Mouse (Mus musculus): ENCODE data around the gene Kifc5b. TPM values are rescaled to one million over a fixed set of nuclear protein-coding genes. Genes with fewer than 3 reads are reported as not detected.

Kifc5b gene
- polyA plus RNA-seq, 1 experiment from 2014 or later: 0.69 TPM

DNA sequence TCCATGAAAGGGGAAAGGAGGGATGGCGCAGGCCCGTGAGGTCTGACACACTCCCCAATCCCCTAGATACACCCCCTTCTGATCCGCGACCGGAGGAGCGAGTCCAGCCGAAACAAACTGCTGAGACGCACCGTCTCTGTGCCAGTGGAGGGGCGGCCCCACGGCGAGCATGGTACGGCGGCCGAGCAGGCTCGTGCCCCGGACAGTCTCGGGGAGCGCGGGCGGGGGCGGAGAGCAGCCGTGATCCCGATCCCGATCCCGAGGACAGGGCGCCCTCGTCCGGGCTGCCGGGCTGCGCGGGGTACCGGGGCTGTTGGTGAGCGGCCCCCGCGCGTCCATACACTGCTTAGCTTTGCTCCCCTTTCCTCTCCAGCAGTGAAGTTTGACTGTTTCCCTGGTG lies 29.7 kb downstream of the Kifc5b start:
- H3K27ac ChIP-seq: no peak overlapping the region
- peak overlapping the region; percentile 25; the same call in 1 of the 2 replicates for H3K4me3 ChIP-seq (ENCODE audit: inconsistent target)
- 2% methylated on average over 35 of the region's 37 CpGs for WGBS (ENCODE audit: missing documents)
- H3K79me2 ChIP-seq (ENCODE audit: inconsistent target): no peaks in the 10 kb centered on the region
- no peaks in the 10 kb centered on the region for H3K36me3 ChIP-seq (ENCODE audit: inconsistent target)

DNA sequence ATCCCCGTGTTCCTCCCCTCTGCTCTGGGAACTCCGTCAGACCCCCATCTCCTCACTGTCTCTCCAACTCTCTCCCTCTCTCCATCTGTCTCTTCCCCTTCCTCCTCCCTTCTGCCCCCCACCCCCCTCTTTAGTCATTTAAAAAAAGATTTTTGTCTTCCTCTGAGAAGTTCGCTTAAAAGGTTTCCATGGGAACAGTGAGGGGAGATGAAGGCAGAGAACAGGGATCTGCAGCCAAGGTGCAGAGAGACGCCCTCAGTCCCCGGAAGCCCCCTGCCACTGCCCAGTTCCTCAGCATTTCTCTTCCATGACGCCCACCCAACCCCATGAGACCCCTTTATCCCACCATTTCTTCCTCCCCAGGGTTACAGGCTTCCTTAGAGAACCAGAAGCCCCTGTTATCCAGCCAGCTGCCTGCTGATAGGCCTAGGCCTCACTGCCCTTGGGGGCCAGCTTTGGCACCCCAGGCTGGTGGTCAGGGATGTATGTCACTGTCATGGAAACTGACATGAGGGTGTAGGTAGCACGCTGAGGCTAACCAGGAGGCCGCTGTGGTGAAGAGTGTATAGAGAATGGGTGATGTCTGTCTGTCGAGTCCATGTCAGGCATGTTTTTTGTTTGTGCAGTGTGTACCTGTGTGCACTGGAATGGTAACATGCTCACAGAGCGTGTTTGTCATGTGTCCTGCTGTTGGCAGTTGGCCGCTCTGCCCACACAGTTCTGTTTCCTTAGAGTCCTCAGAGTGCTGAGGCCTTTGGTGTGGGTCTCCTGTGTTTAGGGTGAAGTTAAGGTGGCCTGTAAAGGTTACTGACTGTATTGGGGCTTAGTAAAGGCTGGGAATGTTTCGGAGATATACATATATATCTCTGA lies 30.6 kb downstream of the Kifc5b start:
- H3K4me3 ChIP-seq (ENCODE audit: inconsistent target): no peak overlapping the region
- H3K36me3 ChIP-seq (ENCODE audit: inconsistent target): no peaks in the 10 kb centered on the region
- H3K79me2 ChIP-seq (ENCODE audit: inconsistent target): no peaks in the 10 kb centered on the region
- H3K27ac ChIP-seq: no peak overlapping the region
- WGBS (ENCODE audit: missing documents): 92% methylated on average over 11 of the region's 12 CpGs

DNA sequence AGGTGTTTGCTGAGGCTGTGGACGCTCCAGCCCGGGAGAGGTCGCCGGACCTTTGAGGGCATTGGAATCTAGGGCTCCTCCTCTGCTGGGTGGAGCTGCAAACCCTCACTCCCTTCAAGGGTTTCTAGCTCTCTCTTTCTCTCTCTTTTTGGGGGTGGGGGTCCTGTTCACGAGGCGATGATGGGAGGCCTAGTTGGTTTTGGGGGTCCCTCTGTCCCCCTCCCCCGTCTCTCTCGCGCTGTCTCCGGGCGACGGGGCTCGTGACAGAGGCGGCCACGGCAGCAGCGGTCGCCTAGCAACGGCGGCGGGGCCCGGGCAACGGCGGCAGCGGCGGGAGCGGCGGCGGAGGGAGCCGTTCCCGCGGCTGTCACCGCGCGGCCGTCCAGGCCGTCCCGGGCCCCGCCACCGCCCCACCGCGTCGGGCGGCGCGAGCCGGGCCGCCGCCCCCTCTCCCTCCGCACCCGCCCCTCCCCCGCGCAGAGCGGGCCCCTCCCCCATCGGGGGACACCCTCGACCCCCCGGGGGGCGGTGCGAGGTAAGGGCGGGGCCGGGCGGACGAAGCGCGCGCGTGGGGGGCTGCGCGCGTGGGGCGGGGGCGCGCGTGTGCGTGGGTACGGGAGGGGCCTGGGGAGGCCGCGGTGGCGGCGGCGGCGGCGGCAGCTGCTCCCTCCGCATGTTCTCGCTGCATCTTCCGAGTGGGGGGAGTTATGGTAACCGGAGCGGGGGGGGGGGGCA lies 31.6 kb downstream of the Kifc5b start:
- Histone ChIP-seq H3K36me3 (ENCODE audit: inconsistent target) (no peaks in the 10 kb centered on the region), H3K27ac (no peak overlapping the region), H3K79me2 (ENCODE audit: inconsistent target) (no peaks in the 10 kb centered on the region), H3K4me3 (ENCODE audit: inconsistent target) (peak overlapping the region; percentile 21)
- WGBS (ENCODE audit: missing documents): under 1% methylated on average over 40 of the region's 87 CpGs

DNA sequence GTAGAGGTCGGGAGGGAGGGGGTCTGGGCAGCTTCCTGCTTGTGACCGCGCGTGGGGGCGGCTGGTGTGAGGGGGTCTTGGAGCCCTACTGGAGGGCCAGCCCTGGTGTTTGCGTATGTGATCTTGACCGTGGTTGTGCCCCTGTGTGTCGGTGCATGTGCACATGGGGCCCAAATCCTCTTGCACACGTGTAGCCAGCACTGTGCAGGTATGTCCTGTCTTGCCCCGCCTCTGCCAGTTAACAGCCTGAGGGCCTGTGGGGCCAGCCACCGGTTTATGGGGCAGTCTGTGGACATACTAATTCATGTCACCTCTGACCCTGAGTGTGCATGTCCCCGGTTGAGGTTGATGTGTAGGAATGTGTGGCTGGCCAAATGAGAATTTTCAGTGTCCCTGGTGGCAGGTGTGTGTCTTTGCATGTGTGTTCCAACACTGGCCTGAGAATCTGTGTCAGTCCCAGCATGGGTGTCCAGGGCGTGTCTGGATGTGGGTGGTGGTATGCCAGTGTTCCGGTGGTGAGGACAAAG lies 32.2 kb downstream of the Kifc5b start:
- no peak overlapping the region for H3K27ac ChIP-seq
- no peaks in the 10 kb centered on the region for H3K36me3 ChIP-seq (ENCODE audit: inconsistent target)
- H3K79me2 ChIP-seq (ENCODE audit: inconsistent target): no peaks in the 10 kb centered on the region
- 27% methylated on average over 14 of the region's 14 CpGs for WGBS (ENCODE audit: missing documents)
- H3K4me3 ChIP-seq (ENCODE audit: inconsistent target): no peak overlapping the region

DNA sequence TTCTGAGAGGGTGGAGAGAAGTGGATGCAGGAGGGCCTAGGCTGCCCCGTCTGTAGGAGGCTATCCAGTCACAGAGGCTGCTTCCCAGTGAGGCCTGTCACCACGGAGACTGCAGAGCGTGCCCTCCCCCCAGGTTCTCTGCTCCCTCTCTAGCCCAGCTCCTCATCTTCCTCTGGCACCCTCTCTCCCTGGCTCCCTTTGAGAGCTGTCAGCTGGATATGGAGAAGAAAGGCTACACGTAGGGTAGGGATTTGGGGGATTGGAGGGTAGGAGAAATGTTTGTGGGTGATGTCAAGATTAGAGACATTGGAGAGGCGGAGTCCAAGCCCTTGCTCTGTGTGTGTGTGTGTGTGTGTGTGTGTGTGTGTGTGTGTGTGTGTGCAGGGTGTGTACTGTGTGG lies 33.0 kb downstream of the Kifc5b start:
- no peaks in the 10 kb centered on the region for H3K36me3 ChIP-seq (ENCODE audit: inconsistent target)
- H3K27ac ChIP-seq: no peak overlapping the region
- H3K4me3 ChIP-seq (ENCODE audit: inconsistent target): no peak overlapping the region
- H3K79me2 ChIP-seq (ENCODE audit: inconsistent target): no peaks in the 10 kb centered on the region
- 82% methylated on average over 5 of the region's 5 CpGs for WGBS (ENCODE audit: missing documents)

DNA sequence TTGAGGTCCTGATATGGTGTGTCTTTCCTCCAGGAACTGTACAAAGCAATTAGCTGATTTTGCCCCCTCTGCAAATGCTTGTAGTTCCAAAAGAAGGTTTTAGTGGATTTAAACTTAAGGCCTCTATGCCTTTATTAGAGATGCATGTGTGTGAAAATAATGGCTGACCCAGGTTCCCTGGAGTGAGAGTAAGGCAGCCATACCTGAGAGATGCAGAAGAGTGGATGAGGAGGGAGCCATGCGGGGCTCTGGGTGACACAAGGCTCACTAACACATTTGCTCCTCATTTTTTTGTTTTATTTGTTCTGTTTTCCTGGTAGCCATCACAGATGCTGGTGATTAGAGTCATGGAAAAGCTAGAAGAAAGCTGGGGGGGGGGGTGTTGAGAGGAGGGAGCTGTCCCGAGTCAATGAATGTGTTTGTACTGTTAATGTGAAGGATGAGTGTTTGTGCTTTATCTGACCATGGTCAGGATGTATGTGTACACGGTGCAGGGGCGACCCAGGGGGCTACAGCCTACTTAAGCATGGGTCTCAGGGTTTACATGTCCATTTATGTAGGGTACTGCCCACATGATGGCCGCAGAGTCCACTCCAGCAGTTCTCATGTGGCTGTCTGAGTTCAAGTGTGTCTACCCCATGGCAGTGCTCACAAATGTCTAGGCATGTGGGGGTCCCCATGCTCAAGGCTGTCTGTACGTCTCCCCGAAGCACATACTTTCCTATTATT lies 33.8 kb downstream of the Kifc5b start:
- no peak overlapping the region for H3K27ac ChIP-seq
- 65% methylated on average over 7 of the region's 7 CpGs for WGBS (ENCODE audit: missing documents)
- H3K4me3 ChIP-seq (ENCODE audit: inconsistent target): no peak overlapping the region
- no peaks in the 10 kb centered on the region for H3K79me2 ChIP-seq (ENCODE audit: inconsistent target)
- no peaks in the 10 kb centered on the region for H3K36me3 ChIP-seq (ENCODE audit: inconsistent target)

DNA sequence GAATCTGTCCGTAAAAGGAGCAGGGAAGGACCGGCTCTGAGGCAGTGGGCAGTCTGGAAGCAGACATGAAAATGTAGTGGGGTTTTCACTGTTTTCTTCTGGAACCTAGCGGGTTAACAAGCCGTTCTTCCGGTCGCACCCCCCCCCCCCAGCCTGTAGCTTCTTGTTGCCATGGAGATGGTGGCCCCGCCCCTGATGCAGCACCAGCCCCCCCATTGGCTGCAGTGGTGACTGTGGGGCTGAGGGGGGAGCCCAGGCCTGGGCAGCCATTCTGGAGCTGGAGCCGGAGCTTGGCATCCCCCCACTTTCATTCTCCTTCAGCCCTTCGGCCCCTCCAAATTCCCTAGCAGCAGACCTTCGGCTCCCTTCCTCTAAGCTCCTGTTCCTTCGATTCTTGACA lies 34.5 kb downstream of the Kifc5b start:
- no peaks in the 10 kb centered on the region for H3K36me3 ChIP-seq (ENCODE audit: inconsistent target)
- H3K4me3 ChIP-seq (ENCODE audit: inconsistent target): no peak overlapping the region
- no peak overlapping the region for H3K27ac ChIP-seq
- no peaks in the 10 kb centered on the region for H3K79me2 ChIP-seq (ENCODE audit: inconsistent target)
- 6% methylated on average over 10 of the region's 11 CpGs for WGBS (ENCODE audit: missing documents)

DNA sequence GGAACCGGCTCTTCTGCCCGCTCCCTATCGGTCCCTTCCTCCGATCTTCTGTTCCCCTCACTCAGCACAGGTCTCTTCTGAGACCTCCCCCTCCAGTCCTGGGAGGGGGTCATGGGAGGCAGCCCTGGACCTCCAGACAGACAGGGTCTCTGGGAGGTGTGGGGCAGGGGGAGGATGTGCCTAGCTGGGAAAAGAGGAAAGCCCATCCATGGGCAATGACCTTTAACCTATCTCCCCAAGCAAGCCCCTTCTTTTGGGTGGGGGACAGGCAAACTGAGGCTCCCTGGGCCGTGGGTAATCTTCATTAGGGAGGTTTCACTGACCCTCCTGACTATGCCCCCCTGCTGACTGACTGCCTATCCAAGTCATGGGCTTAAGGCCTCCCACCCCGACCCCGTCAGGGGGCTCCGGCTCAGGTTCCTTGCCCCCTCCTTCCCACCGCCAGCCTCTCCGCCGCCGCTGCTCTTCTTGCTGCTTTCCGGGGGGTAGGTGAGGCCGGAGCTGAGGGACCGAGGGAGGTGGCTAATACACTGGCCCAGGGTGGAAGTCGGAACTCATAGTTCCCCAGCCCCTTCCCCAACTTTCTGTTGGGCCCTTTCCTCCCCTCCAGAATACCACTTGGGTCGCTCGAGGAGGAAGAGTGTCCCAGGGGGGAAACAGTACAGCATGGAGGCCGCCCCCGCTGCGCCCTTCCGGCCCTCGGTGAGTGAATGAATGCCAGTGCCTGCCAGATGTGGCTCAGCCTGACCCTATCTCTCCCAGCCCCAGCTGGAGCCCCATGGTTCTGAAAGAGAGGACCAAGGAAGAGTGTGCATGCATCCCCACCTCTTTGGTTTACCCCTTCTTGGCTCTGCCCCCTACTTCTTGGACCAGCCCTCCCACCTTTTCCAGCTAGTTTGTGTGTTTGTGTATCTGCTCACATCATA lies 35.3 kb downstream of the Kifc5b start:
- Histone ChIP-seq H3K79me2 (ENCODE audit: inconsistent target) (no peaks in the 10 kb centered on the region), H3K4me3 (ENCODE audit: inconsistent target) (no peak overlapping the region)
- 30% methylated on average over 23 of the region's 23 CpGs for WGBS (ENCODE audit: missing documents)

DNA sequence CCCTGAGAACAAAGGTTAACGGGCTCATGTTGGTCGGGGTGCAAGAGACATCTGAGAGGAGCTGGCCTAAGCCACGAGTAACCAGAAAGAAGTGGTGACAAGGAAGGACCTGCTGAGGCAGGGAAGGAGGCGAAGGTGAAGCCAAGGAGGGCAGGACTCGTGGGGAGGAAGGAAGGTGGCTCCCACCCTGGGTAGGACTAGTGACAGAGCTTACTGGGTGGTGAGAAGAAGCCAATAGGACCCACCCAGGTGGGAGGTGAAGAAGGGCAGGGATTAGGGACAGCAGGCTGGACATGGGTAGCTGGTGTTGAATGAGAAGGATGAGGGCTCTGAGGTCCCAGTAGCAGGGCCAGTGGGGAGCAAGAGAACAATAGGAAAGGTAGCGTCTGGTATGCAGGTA lies 36.3 kb downstream of the Kifc5b start:
- WGBS (ENCODE audit: missing documents): 80% methylated on average over 6 of the region's 6 CpGs

More for the DNA sequence above, 35.3 kb downstream of the Kifc5b start:
- no peaks in the 10 kb centered on the region for H3K36me3 ChIP-seq (ENCODE audit: inconsistent target)
- no peak overlapping the region for H3K27ac ChIP-seq

DNA sequence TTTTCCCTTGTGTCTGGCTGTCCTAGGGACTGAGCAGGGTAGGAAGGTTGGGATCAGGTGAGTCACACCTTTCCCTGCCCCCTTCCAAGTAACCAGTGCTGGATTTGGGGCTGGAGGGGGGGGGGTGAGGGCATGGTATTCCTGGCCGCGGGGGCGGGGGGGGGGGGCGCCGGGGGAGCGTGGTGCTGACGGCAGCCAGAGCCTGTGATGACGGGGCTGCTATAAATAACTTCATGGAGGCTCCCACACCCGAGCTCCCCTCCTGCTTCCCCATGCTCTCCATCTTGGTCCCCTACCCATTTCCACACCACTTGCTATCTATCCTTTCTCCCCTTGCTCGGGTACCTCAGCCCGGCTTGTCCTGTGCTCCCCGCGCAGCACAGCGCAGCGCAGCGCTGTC lies 36.8 kb downstream of the Kifc5b start:
- WGBS (ENCODE audit: missing documents): 84% methylated on average over 8 of the region's 16 CpGs
- no peak overlapping the region for H3K27ac ChIP-seq
- no peak overlapping the region for H3K4me3 ChIP-seq (ENCODE audit: inconsistent target)
- H3K79me2 ChIP-seq (ENCODE audit: inconsistent target): no peaks in the 10 kb centered on the region
- H3K36me3 ChIP-seq (ENCODE audit: inconsistent target): no peaks in the 10 kb centered on the region

More for the DNA sequence above, 36.3 kb downstream of the Kifc5b start:
- no peaks in the 10 kb centered on the region for H3K36me3 ChIP-seq (ENCODE audit: inconsistent target)
- H3K79me2 ChIP-seq (ENCODE audit: inconsistent target): no peaks in the 10 kb centered on the region
- H3K27ac ChIP-seq: no peak overlapping the region
- no peak overlapping the region for H3K4me3 ChIP-seq (ENCODE audit: inconsistent target)

DNA sequence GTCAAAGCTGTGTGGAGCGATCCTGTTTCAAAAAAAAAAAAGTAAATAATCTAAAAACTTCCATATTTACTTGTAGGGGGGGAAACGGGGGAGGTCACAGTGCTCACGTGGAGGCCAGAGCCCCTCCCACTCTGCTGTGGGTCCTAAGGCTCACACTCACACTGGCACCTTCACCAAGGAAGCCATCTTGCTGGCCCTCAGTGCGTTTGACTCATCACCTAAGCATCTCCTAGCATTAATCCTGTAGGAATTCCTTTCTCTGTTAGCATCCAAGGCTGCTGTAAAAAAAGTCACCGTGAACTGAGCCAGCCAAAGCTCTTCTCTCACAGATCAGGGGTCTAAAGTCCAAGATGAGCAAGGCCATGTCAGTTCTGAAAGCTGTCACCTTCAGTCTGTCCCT lies 39.4 kb downstream of the Kifc5b start:
- WGBS (ENCODE audit: missing documents): 86% methylated on average over 5 of the region's 5 CpGs
- Histone ChIP-seq H3K27ac (no peak overlapping the region), H3K4me3 (ENCODE audit: inconsistent target) (no peak overlapping the region)

DNA sequence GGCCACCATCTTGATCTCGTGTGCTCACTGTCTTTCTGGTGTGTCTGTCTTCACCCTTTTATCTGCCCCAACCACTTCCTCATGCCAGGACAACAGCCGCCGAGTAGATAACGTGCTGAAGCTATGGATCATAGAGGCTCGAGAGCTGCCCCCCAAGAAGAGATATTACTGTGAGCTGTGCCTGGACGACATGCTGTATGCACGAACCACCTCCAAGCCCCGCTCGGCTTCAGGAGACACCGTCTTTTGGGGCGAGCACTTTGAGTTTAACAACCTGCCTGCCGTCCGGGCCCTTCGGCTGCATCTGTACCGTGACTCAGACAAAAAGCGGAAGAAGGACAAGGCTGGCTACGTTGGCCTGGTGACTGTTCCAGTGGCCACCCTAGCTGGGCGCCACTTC lies 40.0 kb downstream of the Kifc5b start:
- H3K36me3 ChIP-seq (ENCODE audit: inconsistent target): no peaks in the 10 kb centered on the region
- H3K4me3 ChIP-seq (ENCODE audit: inconsistent target): no peak overlapping the region
- H3K79me2 ChIP-seq (ENCODE audit: inconsistent target): no peaks in the 10 kb centered on the region
- WGBS (ENCODE audit: missing documents): 80% methylated on average over 17 of the region's 18 CpGs
- H3K27ac ChIP-seq: no peak overlapping the region

More for the DNA sequence above, 39.4 kb downstream of the Kifc5b start:
- no peaks in the 10 kb centered on the region for H3K36me3 ChIP-seq (ENCODE audit: inconsistent target)
- no peaks in the 10 kb centered on the region for H3K79me2 ChIP-seq (ENCODE audit: inconsistent target)

DNA sequence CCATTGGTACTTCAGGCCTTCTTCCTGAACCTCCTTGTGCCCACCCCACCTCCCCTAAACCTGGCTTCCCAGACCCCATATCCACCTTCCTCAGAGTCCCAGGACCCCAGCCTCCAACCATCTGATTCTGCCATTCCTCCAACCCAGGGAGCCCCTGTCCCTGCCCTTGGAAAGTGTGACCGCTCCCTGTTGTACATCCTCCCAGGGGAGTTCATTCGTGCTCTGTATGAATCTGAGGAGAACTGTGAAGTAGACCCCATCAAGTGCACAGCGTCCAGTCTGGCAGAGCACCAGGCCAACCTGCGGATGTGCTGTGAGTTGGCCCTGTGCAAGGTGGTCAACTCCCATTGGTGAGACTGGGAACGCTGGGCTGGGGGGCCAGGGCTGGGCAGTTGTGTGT lies 41.0 kb downstream of the Kifc5b start:
- 97% methylated on average over 5 of the region's 5 CpGs for WGBS (ENCODE audit: missing documents)
- Histone ChIP-seq H3K79me2 (ENCODE audit: inconsistent target) (no peaks in the 10 kb centered on the region), H3K4me3 (ENCODE audit: inconsistent target) (no peak overlapping the region), H3K27ac (no peak overlapping the region), H3K36me3 (ENCODE audit: inconsistent target) (no peaks in the 10 kb centered on the region)

DNA sequence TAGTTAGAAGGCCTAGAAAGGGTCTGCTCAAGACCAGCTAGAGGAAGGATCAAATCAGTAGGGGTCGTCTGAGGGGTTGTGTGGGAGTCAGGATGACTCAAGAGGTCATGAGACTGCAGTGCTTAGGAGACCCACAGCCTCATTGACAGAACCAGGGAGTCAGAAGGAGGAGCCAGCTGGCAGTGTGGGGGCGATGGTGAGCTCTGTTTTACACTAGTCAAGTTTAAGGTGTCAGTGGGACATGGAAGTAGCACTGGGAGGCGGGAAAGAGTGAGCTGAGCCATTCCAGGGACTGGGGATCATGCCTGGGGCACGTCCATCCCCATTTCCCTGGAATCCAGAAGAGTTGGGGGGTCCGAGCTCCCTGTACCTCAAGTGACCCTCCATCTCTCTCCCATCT lies 42.0 kb downstream of the Kifc5b start:
- 87% methylated on average over 5 of the region's 5 CpGs for WGBS (ENCODE audit: missing documents)
- H3K79me2 ChIP-seq (ENCODE audit: inconsistent target): no peaks in the 10 kb centered on the region
- no peak overlapping the region for H3K27ac ChIP-seq
- no peak overlapping the region for H3K4me3 ChIP-seq (ENCODE audit: inconsistent target)
- no peaks in the 10 kb centered on the region for H3K36me3 ChIP-seq (ENCODE audit: inconsistent target)
